Comparison of ENCODE assay signal across 15 mouse cellular contexts in the genomic region with DNA sequence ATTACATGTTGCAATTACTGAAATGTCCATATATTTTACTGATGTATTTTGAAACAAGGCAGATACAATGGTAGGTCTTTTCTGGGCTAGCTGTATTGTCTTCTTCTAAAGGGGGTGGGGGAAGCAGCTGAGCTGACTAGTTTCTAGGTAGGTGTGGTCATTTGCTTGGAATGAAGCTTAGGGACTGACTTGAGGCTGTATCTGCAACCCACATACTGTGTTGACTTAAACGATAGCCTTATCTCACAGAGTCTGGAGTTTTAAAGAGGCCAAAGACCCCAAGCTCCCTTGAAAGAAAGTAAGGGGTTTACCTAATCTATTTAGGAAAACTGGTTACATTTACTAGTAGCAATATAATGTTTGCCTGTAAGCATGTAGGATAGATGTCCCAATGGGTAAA. TPM values are rescaled to one million over a fixed set of nuclear protein-coding genes. Genes with fewer than 3 reads are reported as not detected.
A peak's percentile ranks its signal among the peaks of the same experiment; 100 is the strongest.
DNase-seq lines count a peak whose midpoint lies in the region; ATAC-seq and TF ChIP-seq lines count a peak whose summit lies in the region.
"Had no signal": no experiment of that assay in that cellular context is flagged by ENCODE, and none has a peak within 500 bp of the region (broad histone marks: within the 10 kb centered on the region; RNA-seq: fewer than 3 reads in every experiment).

No protein-coding gene starts in this region.

- H3K27me3 ChIP-seq in erythroblast, embryonic 14.5 days (ENCODE audit: control insufficient read depth): no peaks in the 10 kb centered on the region
- H3K27me3 ChIP-seq in hindbrain, postnatal 0 days (ENCODE audit: insufficient read depth, low read length): no peaks in the 10 kb centered on the region
- H3K27me3 ChIP-seq in hindbrain, embryonic 11.5 days (ENCODE audit: control insufficient read depth, insufficient read depth, low read length): no peaks in the 10 kb centered on the region
- H3K27me3 ChIP-seq in G1E (ENCODE audit: insufficient read depth, low read length): no peaks in the 10 kb centered on the region
- no peaks in the 10 kb centered on the region for H3K27me3 ChIP-seq in liver, embryonic 11.5 days (replicated peaks; ENCODE audit: control insufficient read depth, insufficient read depth, low read length)
- H3K27me3 ChIP-seq: stomach, embryonic 15.5 days had no signal

- WGBS in hindbrain, postnatal 0 days: 64% methylated on average over 1 of the region's 1 CpGs
- WGBS in hindbrain, embryonic 11.5 days: 67% methylated on average over 1 of the region's 1 CpGs
- 9% methylated on average over 1 of the region's 1 CpGs for WGBS in liver, embryonic 11.5 days

- no peak for DNase-seq in hindbrain, postnatal 0 days (ENCODE audit: low spot score)
- no peak for DNase-seq in hindbrain, embryonic 11.5 days (ENCODE audit: low spot score)
- peak; percentile 35 for DNase-seq in G1E (ENCODE audit: low spot score)
- DNase-seq in liver, embryonic 11.5 days (ENCODE audit: low spot score): no peak
- no peak for DNase-seq in right cerebral cortex, adult 2 months (ENCODE audit: low spot score in 2 of 2)
- no peak for DNase-seq in left cerebral cortex, adult 2 months (ENCODE audit: extremely low spot score in 1 of 2, low spot score in 2 of 2)
- DNase-seq: cerebellum, adult 9-11 months; kidney, postnatal 14 days; thymus, postnatal 4 days had no signal

- peak overlapping the region; percentile 95 for H3K4me3 ChIP-seq in erythroblast, embryonic 14.5 days (replicated peaks)
- no peak overlapping the region for H3K4me3 ChIP-seq in hindbrain, postnatal 0 days (ENCODE audit: low read length)
- no peak overlapping the region for H3K4me3 ChIP-seq in hindbrain, embryonic 11.5 days (ENCODE audit: low read depth, low read length)
- H3K4me3 ChIP-seq in G1E (ENCODE audit: low read depth, low read length): peak overlapping the region; percentile 89
- H3K4me3 ChIP-seq in liver, embryonic 11.5 days (ENCODE audit: low read depth, low read length): peak overlapping the region; percentile 80
- no peak overlapping the region for H3K4me3 ChIP-seq in left cerebral cortex, adult 2 months
- H3K4me3 ChIP-seq: hindbrain, embryonic 15.5 days; limb, embryonic 10.5 days; stomach, embryonic 15.5 days had no signal

- no peak for ATAC-seq in erythroblast, adult 5-6 weeks (replicated peaks; ENCODE audit: low FRiP score, poor library complexity, severe bottlenecking)
- no peak for ATAC-seq in hindbrain, postnatal 0 days
- no peak for ATAC-seq in hindbrain, embryonic 11.5 days (ENCODE audit: low FRiP score)
- ATAC-seq in G1E (ENCODE audit: extremely low read depth, insufficient number of reproducible peaks, low FRiP score, poor library complexity, severe bottlenecking): peak; percentile 52
- ATAC-seq in liver, embryonic 11.5 days (replicated peaks; ENCODE audit: low FRiP score): peak; percentile 76

- no peaks in the 10 kb centered on the region for H3K9me3 ChIP-seq in erythroblast, embryonic 14.5 days (ENCODE audit: control insufficient read depth, low read length)
- no peaks in the 10 kb centered on the region for H3K9me3 ChIP-seq in hindbrain, postnatal 0 days (ENCODE audit: low read length)
- no peaks in the 10 kb centered on the region for H3K9me3 ChIP-seq in hindbrain, embryonic 11.5 days (ENCODE audit: control insufficient read depth, low read length)
- H3K9me3 ChIP-seq in G1E (replicated peaks): no peaks in the 10 kb centered on the region
- no peaks in the 10 kb centered on the region for H3K9me3 ChIP-seq in liver, embryonic 11.5 days (ENCODE audit: control insufficient read depth, low read length)
- H3K9me3 ChIP-seq: hindbrain, embryonic 15.5 days; limb, embryonic 10.5 days; stomach, embryonic 15.5 days had no signal

- peaks cover 84% of the 10 kb centered on the region for H3K4me1 ChIP-seq in erythroblast, embryonic 14.5 days (ENCODE audit: control insufficient read depth)
- peaks cover 10% of the 10 kb centered on the region for H3K4me1 ChIP-seq in hindbrain, postnatal 0 days (ENCODE audit: insufficient read depth, low read length)
- H3K4me1 ChIP-seq in hindbrain, embryonic 11.5 days (replicated peaks; ENCODE audit: control insufficient read depth, insufficient read depth, low read length): 0 out of 2 replicates have a peak, but pooled peaks cover 3% of the 10 kb centered on the region
- H3K4me1 ChIP-seq in G1E (ENCODE audit: insufficient read depth, low read depth, low read length): peaks cover 59% of the 10 kb centered on the region
- peaks cover 29% of the 10 kb centered on the region for H3K4me1 ChIP-seq in liver, embryonic 11.5 days (replicated peaks; ENCODE audit: control insufficient read depth, insufficient read depth, low read length)

- H3K27ac ChIP-seq in hindbrain, postnatal 0 days: no peak overlapping the region
- no peak overlapping the region for H3K27ac ChIP-seq in hindbrain, embryonic 11.5 days (ENCODE audit: low read depth, low read length)
- H3K27ac ChIP-seq in liver, embryonic 11.5 days (ENCODE audit: low read depth, low read length): peak overlapping the region; percentile 94
- H3K27ac ChIP-seq in left cerebral cortex, adult 2 months: no peak overlapping the region
- H3K27ac ChIP-seq: hindbrain, embryonic 15.5 days; limb, embryonic 10.5 days; stomach, embryonic 15.5 days had no signal

- TF ChIP-seq CTCF in hindbrain, postnatal 0 days (IDR thresholded peaks at IDR 0.05; ENCODE audit: low read depth): no peak
- no peak for TF ChIP-seq CTCF in G1E (IDR thresholded peaks at IDR 0.05; ENCODE audit: low read depth, low read length)
- no peak for TF ChIP-seq CTCF in left cerebral cortex, adult 2 months (IDR thresholded peaks at IDR 0.05)

- peak overlapping the region; percentile 74 for H3K4me2 ChIP-seq in hindbrain, postnatal 0 days (ENCODE audit: low read depth, low read length)
- H3K4me2 ChIP-seq in hindbrain, embryonic 11.5 days (replicated peaks; ENCODE audit: low read depth, low read length): no peak overlapping the region
- H3K4me2 ChIP-seq in liver, embryonic 11.5 days: peak overlapping the region; percentile 73

- H3K9ac ChIP-seq in hindbrain, postnatal 0 days (replicated peaks; ENCODE audit: low read length): no peak overlapping the region
- no peak overlapping the region for H3K9ac ChIP-seq in hindbrain, embryonic 11.5 days (ENCODE audit: low read depth, low read length)
- peak overlapping the region; percentile 91; the same call in 1 of the 2 replicates for H3K9ac ChIP-seq in liver, embryonic 11.5 days (ENCODE audit: low read depth, low read length)
- H3K9ac ChIP-seq: hindbrain, embryonic 15.5 days; stomach, embryonic 15.5 days had no signal

- intact Hi-C loops in left cerebral cortex, adult 2 months (cut with DNase I): no loop called here

- peaks cover 48% of the 10 kb centered on the region for H3K36me3 ChIP-seq in erythroblast, embryonic 14.5 days (ENCODE audit: control insufficient read depth)
- no peaks in the 10 kb centered on the region for H3K36me3 ChIP-seq in hindbrain, postnatal 0 days (ENCODE audit: insufficient read depth, low read length)
- H3K36me3 ChIP-seq in hindbrain, embryonic 11.5 days (ENCODE audit: control insufficient read depth, insufficient read depth, low read length): no peaks in the 10 kb centered on the region
- H3K36me3 ChIP-seq in G1E (replicated peaks): peaks cover 34% of the 10 kb centered on the region
- H3K36me3 ChIP-seq in liver, embryonic 11.5 days (ENCODE audit: control insufficient read depth, insufficient read depth, low read length): no peaks in the 10 kb centered on the region
- H3K36me3 ChIP-seq: hindbrain, embryonic 15.5 days; limb, embryonic 10.5 days; stomach, embryonic 15.5 days had no signal

RNA-seq across cellular contexts. Expression of gene Slc39a8, which starts 2.9 kb away (rescaled TPM):
- polyA plus RNA-seq in erythroblast, embryonic 14.5 days (2012): 4.2 and 5.4 TPM in 2 replicates
- 8.5 and 12.5 TPM in 2 replicates for total RNA-seq in erythroblast, adult 5-6 weeks (2015; ENCODE audit: low replicate concordance)
- 4.0 and 6.8 TPM in 2 replicates for total RNA-seq in erythroblast, adult 5-6 weeks (2017; ENCODE audit: low replicate concordance)
- total RNA-seq in hindbrain, postnatal 0 days (2014; rRNA removed): 22.4 TPM in 2 replicates
- 14.5 and 15.5 TPM in 2 replicates for polyA plus RNA-seq in hindbrain, postnatal 0 days (2015; fragmentation: Nextera tagmentation; extraction: Ambion mirVana)
- polyA plus RNA-seq in hindbrain, embryonic 11.5 days (2014; fragmentation: Nextera tagmentation; extraction: Ambion mirVana): 23.0 and 23.3 TPM in 2 replicates
- total RNA-seq in G1E (2014; fragmentation: Nextera tagmentation): 121 and 149 TPM in 2 replicates
- total RNA-seq in G1E (2017): 64.9 and 68.2 TPM in 2 replicates
- polyA plus RNA-seq in G1E (2012): 23.9 and 29.8 TPM in 2 replicates
- 106 and 114 TPM in 2 replicates for polyA plus RNA-seq in liver, embryonic 11.5 days (2014; fragmentation: Nextera tagmentation; extraction: Ambion mirVana)
- total RNA-seq in left cerebral cortex, adult 2 months (2021): 1 to 10 TPM; 2.7 to 3.2 TPM
- total RNA-seq: monocyte, adult 5-6 weeks had no signal

Comparison
In these comparisons a context has a peak if more than half of its experiments do, and no peak if none do; other contexts are left out.
1. H3K4me3 ChIP-seq: peak in erythroblast, embryonic 14.5 days (single experiment), G1E (single experiment) and liver, embryonic 11.5 days (single experiment); none in hindbrain, postnatal 0 days (single experiment), hindbrain, embryonic 11.5 days (single experiment) and left cerebral cortex, adult 2 months (single experiment).
2. ATAC-seq: peak in G1E (single experiment) and liver, embryonic 11.5 days (single experiment); none in erythroblast, adult 5-6 weeks (single experiment), hindbrain, postnatal 0 days (single experiment) and hindbrain, embryonic 11.5 days (single experiment).